Mouse (Mus musculus): ENCODE measurements around the gene Ntm. TPM values are rescaled to one million over a fixed set of nuclear protein-coding genes. Genes with fewer than 3 reads are reported as not detected.

The Ntm gene
- total and polyA plus RNA-seq, 3 experiments = not detected

DNA sequence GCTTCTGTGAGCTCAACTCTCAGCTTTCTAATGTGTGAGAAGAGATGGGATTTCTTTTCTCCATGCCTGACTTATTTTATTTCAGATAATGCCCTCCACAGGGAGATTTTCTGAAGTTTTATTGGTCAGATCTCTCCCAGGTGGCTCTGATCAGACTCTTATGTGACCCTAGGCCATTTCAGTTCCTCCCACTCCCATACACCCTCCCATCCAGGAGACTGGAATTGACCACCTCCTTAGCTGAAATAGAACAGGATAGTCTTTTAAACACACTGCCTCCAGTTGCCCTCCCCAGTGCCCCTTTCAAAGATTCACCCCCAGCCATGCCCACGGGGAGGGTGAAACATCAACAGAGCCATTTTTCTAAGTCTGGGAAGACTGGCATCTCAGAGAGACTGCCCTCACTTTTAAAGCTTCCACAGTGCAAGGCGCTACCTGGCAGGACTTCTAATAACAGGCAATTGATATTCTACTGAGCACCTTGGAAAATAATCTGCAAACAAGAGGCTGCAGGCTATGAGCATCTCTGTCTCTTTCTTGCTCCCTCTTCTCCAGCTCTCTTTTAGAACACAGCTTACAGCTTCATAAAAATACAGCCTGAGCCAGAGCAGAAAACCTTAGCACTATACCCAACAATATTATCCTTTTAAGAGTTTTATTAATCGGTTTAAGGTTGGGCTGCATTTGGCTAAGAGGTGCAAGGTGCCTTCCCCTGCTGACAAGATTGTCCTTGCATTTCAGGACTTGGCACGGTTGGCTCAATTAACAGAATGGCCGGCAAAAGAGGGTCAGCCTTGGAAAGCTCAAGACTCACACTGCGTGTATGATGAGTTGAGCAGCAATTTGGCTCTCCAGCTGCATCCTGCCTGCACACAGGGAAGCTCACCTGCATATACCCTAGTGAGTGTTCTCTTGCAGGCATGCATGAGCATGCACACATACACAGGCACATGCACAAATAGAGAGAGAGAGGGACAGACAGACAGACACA, 196.7 kb downstream of the Ntm start:
- H3K27me3 ChIP-seq (ENCODE audit: control insufficient read depth in 1 of 2, insufficient read depth in 2 of 2, low read length in 2 of 2) = no peaks in the 10 kb centered on the region
- H3K79me2 ChIP-seq (ENCODE audit: control insufficient read depth, insufficient read depth, low read length, poor library complexity) = no peaks in the 10 kb centered on the region
- H3K9ac ChIP-seq (ENCODE audit: control insufficient read depth, low read depth, low read length, poor library complexity, severe bottlenecking) = no peak overlapping the region
- no peaks in the 10 kb centered on the region for H3K36me3 ChIP-seq (ENCODE audit: control insufficient read depth in 1 of 2, insufficient read depth in 2 of 2, low read length in 2 of 2)
- no peak overlapping the region for H3K27ac ChIP-seq (ENCODE audit: control insufficient read depth, low read depth, low read length)
- DNase-seq (ENCODE audit: low read depth, low spot score) = no peak
- no peak for TF ChIP-seq CHD2 (IDR thresholded peaks at IDR 0.05; ENCODE audit: low read length)
- no peak for TF ChIP-seq POLR2A (IDR thresholded peaks at IDR 0.05; ENCODE audit: control insufficient read depth in 1 of 2, insufficient read depth in 1 of 2, low read depth in 1 of 2, low read length in 2 of 2, poor library complexity in 1 of 2)
- TF ChIP-seq HCFC1 (IDR thresholded peaks at IDR 0.05; ENCODE audit: low read depth, low read length) = no peak
- no peak for TF ChIP-seq CHD1 (IDR thresholded peaks at IDR 0.05; ENCODE audit: low read depth, low read length)
- TF ChIP-seq BHLHE40 (IDR thresholded peaks at IDR 0.05; ENCODE audit: borderline replicate concordance, low read depth, low read length) = no peak
- TF ChIP-seq USF2 (IDR thresholded peaks at IDR 0.05; ENCODE audit: borderline replicate concordance in 1 of 2, insufficient read depth in 1 of 2, low read depth in 1 of 2, low read length in 2 of 2) = no peak
- no peak for TF ChIP-seq MYC (IDR thresholded peaks at IDR 0.05; ENCODE audit: low read depth, low read length)
- no peak for TF ChIP-seq TBP (IDR thresholded peaks at IDR 0.05; ENCODE audit: low read depth, low read length)
- TF ChIP-seq ELF1 (IDR thresholded peaks at IDR 0.05; ENCODE audit: low read depth, low read length) = no peak
- H3K4me1 ChIP-seq (ENCODE audit: control insufficient read depth in 1 of 2, insufficient read depth in 2 of 2, low read length in 2 of 2) = no peaks in the 10 kb centered on the region
- H3K4me3 ChIP-seq (ENCODE audit: control insufficient read depth in 1 of 2, insufficient read depth in 1 of 2, low read depth in 2 of 2, low read length in 2 of 2) = no peak overlapping the region
- no peaks in the 10 kb centered on the region for H3K9me3 ChIP-seq (replicated peaks; ENCODE audit: insufficient read depth, low read length)

DNA sequence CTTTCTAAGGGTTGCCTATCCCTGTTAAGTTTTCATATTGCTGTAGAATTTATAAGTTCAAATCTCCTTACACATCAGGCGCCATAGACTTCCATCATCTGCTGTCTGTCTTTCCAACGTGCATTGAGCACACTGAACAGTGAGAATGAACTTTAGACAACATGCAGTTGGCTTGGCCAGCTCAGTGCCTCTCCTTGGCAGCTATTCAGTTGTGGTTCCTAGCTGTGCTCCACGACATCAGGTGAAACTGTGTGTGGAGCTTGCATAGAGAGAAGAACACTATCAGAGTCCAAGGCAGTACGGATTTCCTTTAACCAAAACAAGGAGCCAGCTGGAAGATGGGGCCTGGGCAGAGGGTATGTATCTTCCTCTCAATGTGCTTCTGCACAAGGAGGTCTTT, 199.6 kb downstream of the Ntm start:
- Histone ChIP-seq H3K79me2 (ENCODE audit: control insufficient read depth, insufficient read depth, low read length, poor library complexity) (no peaks in the 10 kb centered on the region), H3K27me3 (ENCODE audit: control insufficient read depth in 1 of 2, insufficient read depth in 2 of 2, low read length in 2 of 2) (no peaks in the 10 kb centered on the region), H3K9ac (ENCODE audit: control insufficient read depth, low read depth, low read length, poor library complexity, severe bottlenecking) (no peak overlapping the region), H3K9me3 (replicated peaks; ENCODE audit: insufficient read depth, low read length) (no peaks in the 10 kb centered on the region), H3K4me1 (ENCODE audit: control insufficient read depth in 1 of 2, insufficient read depth in 2 of 2, low read length in 2 of 2) (no peaks in the 10 kb centered on the region), H3K36me3 (ENCODE audit: control insufficient read depth in 1 of 2, insufficient read depth in 2 of 2, low read length in 2 of 2) (no peaks in the 10 kb centered on the region), H3K27ac (ENCODE audit: control insufficient read depth, low read depth, low read length) (no peak overlapping the region), H3K4me3 (ENCODE audit: control insufficient read depth in 1 of 2, insufficient read depth in 1 of 2, low read depth in 2 of 2, low read length in 2 of 2) (no peak overlapping the region)
- no peak for DNase-seq (ENCODE audit: low read depth, low spot score)
- TF ChIP-seq MYC (IDR thresholded peaks at IDR 0.05; ENCODE audit: low read depth, low read length) (no peak), EP300 (IDR thresholded peaks at IDR 0.05; ENCODE audit: low read depth in 1 of 2, low read length in 2 of 2) (no peak), CHD2 (IDR thresholded peaks at IDR 0.05; ENCODE audit: low read length) (no peak), USF1 (IDR thresholded peaks at IDR 0.05; ENCODE audit: low read depth, low read length) (no peak), MAZ (IDR thresholded peaks at IDR 0.05; ENCODE audit: low read depth, low read length) (no peak), POLR2AphosphoS5 (IDR thresholded peaks at IDR 0.05; ENCODE audit: borderline replicate concordance, low read depth, low read length) (no peak), TAL1 (IDR thresholded peaks at IDR 0.05; ENCODE audit: low read length) (no peak), ZMIZ1 (IDR thresholded peaks at IDR 0.05; ENCODE audit: low read depth, low read length) (no peak), USF2 (IDR thresholded peaks at IDR 0.05; ENCODE audit: borderline replicate concordance in 1 of 2, insufficient read depth in 1 of 2, low read depth in 1 of 2, low read length in 2 of 2) (no peak), NELFE (IDR thresholded peaks at IDR 0.05; ENCODE audit: low read depth, low read length) (no peak), SIN3A (IDR thresholded peaks at IDR 0.05; ENCODE audit: low read length) (no peak), GATA1 (IDR thresholded peaks at IDR 0.05; ENCODE audit: low read depth, low read length) (no peak), KAT2A (conservative IDR thresholded peaks at IDR 0.05; ENCODE audit: low read depth, low read length) (no peak), POLR2A (IDR thresholded peaks at IDR 0.05; ENCODE audit: control insufficient read depth in 1 of 2, insufficient read depth in 1 of 2, low read depth in 1 of 2, low read length in 2 of 2, poor library complexity in 1 of 2) (no peak), MXI1 (IDR thresholded peaks at IDR 0.05; ENCODE audit: low read depth, low read length) (no peak), UBTF (IDR thresholded peaks at IDR 0.05; ENCODE audit: borderline replicate concordance, insufficient read depth, low read depth, low read length) (no peak)

All from MEL (cell line).